Mouse (Mus musculus): Measurements from ENCODE around the gene Itsn1.

DNA sequence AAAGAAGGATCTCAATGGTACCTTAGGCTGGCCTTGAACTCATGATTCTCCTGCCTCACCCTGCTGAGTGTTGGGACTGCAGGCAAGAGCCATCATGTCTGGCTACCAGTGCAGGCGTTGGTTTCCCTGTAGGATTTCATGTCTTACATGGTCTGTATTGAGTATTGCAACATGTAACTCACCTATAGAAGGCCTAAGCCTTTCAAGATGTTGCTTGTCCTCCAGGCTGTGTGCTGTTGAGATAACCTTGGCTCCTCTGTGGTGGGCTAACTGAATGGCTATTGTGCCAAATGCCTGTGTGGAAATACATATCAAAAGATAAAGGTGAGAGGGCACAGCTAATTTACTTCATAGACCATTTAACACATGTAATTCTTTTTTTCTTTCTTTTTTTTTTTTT is 30.1 kb upstream of the Itsn1 start:
- no peak for TF ChIP-seq GATA1 (IDR thresholded peaks at IDR 0.05; ENCODE audit: borderline replicate concordance, low read length)
- TF ChIP-seq FLI1 (IDR thresholded peaks at IDR 0.05; ENCODE audit: low read length), result no peak; the same call in 1 of the 2 replicates

Data from megakaryocyte, embryonic 14.5 days (primary cell).